Comparison of ENCODE assay signal across 18 mouse cellular contexts in the genomic region with DNA sequence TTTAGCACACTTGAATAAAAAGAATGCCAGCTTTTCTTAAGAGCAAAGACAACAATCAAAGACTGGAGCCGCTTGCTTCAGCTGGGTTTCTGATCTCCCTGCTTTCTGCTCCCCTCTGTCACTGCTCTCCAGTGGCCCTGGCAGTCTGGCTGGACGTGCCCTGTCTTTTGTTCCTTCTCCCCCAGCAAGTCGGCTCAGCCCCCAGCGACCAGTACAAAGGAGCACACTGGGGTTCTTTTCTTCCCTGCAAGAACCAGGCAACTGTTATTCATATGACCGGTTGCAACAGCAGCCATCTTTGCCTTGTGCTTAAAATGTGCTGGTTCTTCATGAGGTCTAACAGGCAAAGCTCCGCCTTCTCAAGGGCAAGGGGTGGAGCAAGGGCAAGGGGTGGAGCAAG.
DNase-seq lines count a peak whose midpoint lies in the region; ATAC-seq lines count a peak whose summit lies in the region.
"Had no signal": no experiment of that assay in that cellular context is flagged by ENCODE, and none has a peak within 500 bp of the region (broad histone marks: within the 10 kb centered on the region; RNA-seq: fewer than 3 reads in every experiment).

No protein-coding gene starts in this region.

- H3K27me3 ChIP-seq in hindbrain, embryonic 10.5 days (ENCODE audit: insufficient read depth, poor library complexity, severe bottlenecking) = no peaks in the 10 kb centered on the region
- H3K27me3 ChIP-seq in hindbrain, embryonic 16.5 days (replicated peaks; ENCODE audit: control insufficient read depth, insufficient read depth, low read length) = no peaks in the 10 kb centered on the region
- H3K27me3 ChIP-seq in forebrain, embryonic 10.5 days (ENCODE audit: poor library complexity, severe bottlenecking) = no peaks in the 10 kb centered on the region
- no peaks in the 10 kb centered on the region for H3K27me3 ChIP-seq in hindbrain, embryonic 14.5 days (ENCODE audit: control insufficient read depth, insufficient read depth, low read length)
- H3K27me3 ChIP-seq: embryonic facial prominence, embryonic 12.5 days; kidney, embryonic 15.5 days had no signal

- ATAC-seq in hindbrain, embryonic 16.5 days = no peak
- ATAC-seq in hindbrain, embryonic 14.5 days (ENCODE audit: low FRiP score) = 0 out of 2 replicates have a peak, but pooled peaks have one; percentile 24

- H3K36me3 ChIP-seq in hindbrain, embryonic 10.5 days = no peaks in the 10 kb centered on the region
- no peaks in the 10 kb centered on the region for H3K36me3 ChIP-seq in hindbrain, embryonic 16.5 days (ENCODE audit: control insufficient read depth, insufficient read depth, low read length)
- H3K36me3 ChIP-seq in forebrain, embryonic 10.5 days (replicated peaks) = no peaks in the 10 kb centered on the region
- no peaks in the 10 kb centered on the region for H3K36me3 ChIP-seq in hindbrain, embryonic 14.5 days (replicated peaks; ENCODE audit: control insufficient read depth, insufficient read depth)
- H3K36me3 ChIP-seq: embryonic facial prominence, embryonic 12.5 days; heart, embryonic 10.5 days; kidney, embryonic 15.5 days had no signal

- DNase-seq in hindbrain, embryonic 10.5 days (ENCODE audit: low spot score) = peak; percentile 51
- peak; percentile 88 for DNase-seq in R1 (ENCODE audit: low read depth, low spot score)
- peak; percentile 49 for DNase-seq in forebrain, embryonic 10.5 days (ENCODE audit: extremely low spot score, low spot score)
- no peak for DNase-seq in hindbrain, embryonic 14.5 days (ENCODE audit: low spot score)
- no peak for DNase-seq in layer of hippocampus, adult 8-10 months (ENCODE audit: low spot score in 2 of 2)
- DNase-seq in cerebellum, adult 8-10 months = no peak
- no peak for DNase-seq in gastrocnemius, postnatal 25 days
- DNase-seq: adrenal gland, adult 8-10 months; cerebellum, adult 9-11 months; gastrocnemius, postnatal 10 days; heart, postnatal 14 days; right cerebral cortex, postnatal 4 days; thymus, adult 2 months had no signal

- peaks cover 4% of the 10 kb centered on the region; the same call in 1 of the 2 replicates for H3K4me1 ChIP-seq in hindbrain, embryonic 10.5 days (replicated peaks)
- peaks cover 2% of the 10 kb centered on the region; the same call in 1 of the 2 replicates for H3K4me1 ChIP-seq in hindbrain, embryonic 16.5 days (ENCODE audit: control insufficient read depth, insufficient read depth, low read depth, low read length)
- H3K4me1 ChIP-seq in forebrain, embryonic 10.5 days = peaks cover 7% of the 10 kb centered on the region
- no peaks in the 10 kb centered on the region for H3K4me1 ChIP-seq in hindbrain, embryonic 14.5 days (replicated peaks; ENCODE audit: control insufficient read depth, insufficient read depth, low read length)
- H3K4me1 ChIP-seq: embryonic facial prominence, embryonic 12.5 days; heart, embryonic 10.5 days; kidney, embryonic 15.5 days had no signal

- peak overlapping the region; percentile 68 for H3K27ac ChIP-seq in hindbrain, embryonic 10.5 days
- no peak overlapping the region for H3K27ac ChIP-seq in hindbrain, embryonic 16.5 days (ENCODE audit: low read depth, low read length)
- peak overlapping the region; percentile 78 for H3K27ac ChIP-seq in forebrain, embryonic 10.5 days
- no peak overlapping the region for H3K27ac ChIP-seq in hindbrain, embryonic 14.5 days
- H3K27ac ChIP-seq: embryonic facial prominence, embryonic 12.5 days; heart, embryonic 10.5 days; kidney, embryonic 15.5 days; left cerebral cortex, adult 2 months had no signal

- no peak overlapping the region for H3K4me2 ChIP-seq in hindbrain, embryonic 16.5 days (ENCODE audit: low read length)
- no peak overlapping the region for H3K4me2 ChIP-seq in hindbrain, embryonic 14.5 days (replicated peaks)
- H3K4me2 ChIP-seq: embryonic facial prominence, embryonic 12.5 days; kidney, embryonic 15.5 days had no signal

- H3K9me3 ChIP-seq in hindbrain, embryonic 10.5 days = no peaks in the 10 kb centered on the region
- no peaks in the 10 kb centered on the region for H3K9me3 ChIP-seq in hindbrain, embryonic 16.5 days (ENCODE audit: control insufficient read depth, low read length)
- no peaks in the 10 kb centered on the region for H3K9me3 ChIP-seq in forebrain, embryonic 10.5 days
- no peaks in the 10 kb centered on the region for H3K9me3 ChIP-seq in hindbrain, embryonic 14.5 days (ENCODE audit: control insufficient read depth, low read length)
- H3K9me3 ChIP-seq: embryonic facial prominence, embryonic 12.5 days; heart, embryonic 10.5 days; kidney, embryonic 15.5 days had no signal

- H3K4me3 ChIP-seq in hindbrain, embryonic 10.5 days = no peak overlapping the region
- H3K4me3 ChIP-seq in hindbrain, embryonic 16.5 days (ENCODE audit: low read length) = no peak overlapping the region
- H3K4me3 ChIP-seq in forebrain, embryonic 10.5 days = no peak overlapping the region
- no peak overlapping the region for H3K4me3 ChIP-seq in hindbrain, embryonic 14.5 days (replicated peaks; ENCODE audit: low read length)
- H3K4me3 ChIP-seq: embryonic facial prominence, embryonic 12.5 days; heart, embryonic 10.5 days; kidney, embryonic 15.5 days; left cerebral cortex, adult 2 months had no signal

- 26% methylated on average over 6 of the region's 6 CpGs for WGBS in hindbrain, embryonic 10.5 days
- 20% methylated on average over 6 of the region's 6 CpGs for WGBS in hindbrain, embryonic 16.5 days
- WGBS in forebrain, embryonic 10.5 days = 24% methylated on average over 6 of the region's 6 CpGs
- WGBS in hindbrain, embryonic 14.5 days = 15% methylated on average over 6 of the region's 6 CpGs

- no peak overlapping the region for H3K9ac ChIP-seq in hindbrain, embryonic 16.5 days (ENCODE audit: low read depth, low read length)
- H3K9ac ChIP-seq in hindbrain, embryonic 14.5 days = no peak overlapping the region
- H3K9ac ChIP-seq: embryonic facial prominence, embryonic 12.5 days; kidney, embryonic 15.5 days had no signal

Comparison
In these comparisons a context has a peak if more than half of its experiments do, and no peak if none do; other contexts are left out.
1. DNase-seq: peak in hindbrain, embryonic 10.5 days (single experiment), R1 (single experiment) and forebrain, embryonic 10.5 days (single experiment); none in hindbrain, embryonic 14.5 days (single experiment), layer of hippocampus, adult 8-10 months (0 of 2), cerebellum, adult 8-10 months (single experiment) and gastrocnemius, postnatal 25 days (single experiment).
2. H3K27ac ChIP-seq: peak in hindbrain, embryonic 10.5 days (single experiment) and forebrain, embryonic 10.5 days (single experiment); none in hindbrain, embryonic 16.5 days (single experiment) and hindbrain, embryonic 14.5 days (single experiment).